Mouse (Mus musculus): ENCODE data around the gene Zfp207. TPM values are rescaled to one million over a fixed set of nuclear protein-coding genes. Genes with fewer than 3 reads are reported as not detected.

Zfp207 gene
- total RNA-seq, 4 experiments from 2014 or later: 100 to 117 (median 107) TPM

Other genes with a start within 250 kb of the Zfp207 start
- gene Tefm, start 241.1 kb upstream of the Zfp207 start, total RNA-seq (2022): 10 to 100 TPM in 3 of 4 experiments, 1 to 10 TPM in 1; 7.5 to 14.8 (median 10.9) TPM
- gene Adap2, start 229.2 kb upstream of the Zfp207 start, total RNA-seq (2022): 10 to 100 TPM in 2 of 4 experiments, 1 to 10 TPM in 2; 6.9 to 12.6 (median 9.4) TPM
- gene Rnf135, start 199.4 kb upstream of the Zfp207 start, total RNA-seq (2022): 1 to 10 TPM; 2.8 to 5.7 (median 4.6) TPM
- gene Rhot1, start 174.3 kb upstream of the Zfp207 start, total RNA-seq (2022): 10 to 100 TPM; 60.6 to 69.5 (median 63.4) TPM
- 10 to 100 TPM; 23.0 to 29.2 (median 24.2) TPM for gene Rhbdl3, start 82.4 kb upstream of the Zfp207 start, total RNA-seq (2022)
- gene 5730455P16Rik, start 5.2 kb upstream of the Zfp207 start, total RNA-seq (2022): 10 to 100 TPM; 49.0 to 55.7 (median 53.1) TPM
- 100 to 1,000 TPM in 1 of 4 experiments, 10 to 100 TPM in 3; 93.9 to 105 (median 97.8) TPM for gene Psmd11, start 45.3 kb downstream of the Zfp207 start, total RNA-seq (2022)
- 100 to 1,000 TPM; 252 to 280 (median 262) TPM for gene Cdk5r1, start 93.7 kb downstream of the Zfp207 start, total RNA-seq (2022)

Measured in left cerebral cortex, adult 8-10 months (tissue).